24 mouse cellular contexts compared by ENCODE assay signal in the genomic region with DNA sequence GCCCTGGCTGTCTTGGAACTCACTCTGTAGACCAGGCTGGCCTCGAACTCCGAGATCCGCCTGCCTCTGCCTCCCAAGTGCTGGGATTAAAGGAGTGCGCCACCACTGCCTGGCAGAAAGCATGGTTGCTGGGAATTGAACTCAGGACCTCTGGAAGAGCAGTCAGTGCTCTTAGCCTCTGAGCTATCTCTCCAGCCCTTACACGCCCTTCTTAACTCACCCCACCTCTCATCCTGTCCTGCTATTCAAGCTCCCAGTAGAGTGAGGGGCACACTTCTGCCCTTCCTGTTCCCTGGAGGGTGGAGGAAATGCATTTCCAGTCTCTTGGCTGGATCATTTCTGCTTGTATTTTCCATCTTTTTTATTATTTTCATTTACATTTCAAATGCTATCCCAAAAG. TPM values are rescaled to one million over a fixed set of nuclear protein-coding genes. Genes with fewer than 3 reads are reported as not detected.
A peak's percentile ranks its signal among the peaks of the same experiment; 100 is the strongest.
DNase-seq lines count a peak whose midpoint lies in the region; ATAC-seq and TF ChIP-seq lines count a peak whose summit lies in the region.
"Had no signal": no experiment of that assay in that cellular context is flagged by ENCODE, and none has a peak within 500 bp of the region (broad histone marks: within the 10 kb centered on the region; RNA-seq: fewer than 3 reads in every experiment).

No protein-coding gene starts in this region.

- peaks cover 6% of the 10 kb centered on the region; the same call in 1 of the 2 replicates for H3K4me1 ChIP-seq in heart, embryonic 11.5 days (ENCODE audit: control insufficient read depth, insufficient read depth, low read length)
- peaks cover 6% of the 10 kb centered on the region; the same call in 1 of the 2 replicates for H3K4me1 ChIP-seq in liver, postnatal 0 days (ENCODE audit: insufficient read depth)
- no peaks in the 10 kb centered on the region for H3K4me1 ChIP-seq in hindbrain, embryonic 14.5 days (replicated peaks; ENCODE audit: control insufficient read depth, insufficient read depth, low read length)
- H3K4me1 ChIP-seq: embryonic facial prominence, embryonic 15.5 days; forebrain, embryonic 10.5 days; forebrain, embryonic 12.5 days had no signal

- ATAC-seq in heart, embryonic 11.5 days (replicated peaks; ENCODE audit: insufficient number of reproducible peaks, low FRiP score, low TSS enrichment) = no peak
- no peak for ATAC-seq in liver, postnatal 0 days
- no peak for ATAC-seq in hindbrain, embryonic 14.5 days (ENCODE audit: low FRiP score)
- ATAC-seq: forebrain, embryonic 14.5 days; forebrain, embryonic 16.5 days; Patski had no signal

- no peak overlapping the region for H3K9ac ChIP-seq in heart, embryonic 11.5 days (ENCODE audit: low read depth, low read length)
- H3K9ac ChIP-seq in liver, postnatal 0 days (replicated peaks) = no peak overlapping the region
- H3K9ac ChIP-seq in hindbrain, embryonic 14.5 days = no peak overlapping the region
- H3K9ac ChIP-seq: embryonic facial prominence, embryonic 13.5 days; embryonic facial prominence, embryonic 15.5 days; forebrain, embryonic 12.5 days had no signal

- TF ChIP-seq CTCF in liver, postnatal 0 days (IDR thresholded peaks at IDR 0.05; ENCODE audit: low read depth) = no peak

- peak; percentile 79 for DNase-seq in heart, adult 11 months
- peak; percentile 7 for DNase-seq in liver, postnatal 0 days
- DNase-seq in liver = no peak
- DNase-seq in R1 (ENCODE audit: low read depth, low spot score) = peak; percentile 45
- DNase-seq in hindbrain, embryonic 14.5 days (ENCODE audit: low spot score) = no peak
- DNase-seq: adrenal gland, adult 2 months; adrenal gland, postnatal 10 days; adrenal gland, postnatal 25 days; cerebellum, adult 11 months; cerebellum, adult 18-20 months; cerebellum, adult 8-10 months; cerebellum, adult 9-11 months; cerebellum, postnatal 14 days; cerebellum, postnatal 36 days; embryo, embryonic 11 days had no signal

- WGBS in heart, embryonic 11.5 days (ENCODE audit: insufficient replicate concordance) = 92% methylated on average over 5 of the region's 5 CpGs
- WGBS in liver, postnatal 0 days (ENCODE audit: insufficient replicate concordance) = 87% methylated on average over 5 of the region's 5 CpGs
- 87% methylated on average over 5 of the region's 5 CpGs for WGBS in hindbrain, embryonic 14.5 days

- no peaks in the 10 kb centered on the region for H3K9me3 ChIP-seq in heart, embryonic 11.5 days (replicated peaks; ENCODE audit: control insufficient read depth, low read length)
- no peaks in the 10 kb centered on the region for H3K9me3 ChIP-seq in liver, postnatal 0 days (ENCODE audit: low read length)
- no peaks in the 10 kb centered on the region for H3K9me3 ChIP-seq in hindbrain, embryonic 14.5 days (ENCODE audit: control insufficient read depth, low read length)
- H3K9me3 ChIP-seq: embryonic facial prominence, embryonic 13.5 days; embryonic facial prominence, embryonic 15.5 days; forebrain, embryonic 10.5 days; forebrain, embryonic 12.5 days had no signal

- no peak for TF ChIP-seq EP300 in liver, postnatal 0 days (IDR thresholded peaks at IDR 0.05; ENCODE audit: low read depth)

- no peaks in the 10 kb centered on the region for H3K27me3 ChIP-seq in heart, embryonic 11.5 days (ENCODE audit: control insufficient read depth, insufficient read depth, low read length)
- H3K27me3 ChIP-seq in liver, postnatal 0 days (ENCODE audit: insufficient read depth, low read length) = no peaks in the 10 kb centered on the region
- no peaks in the 10 kb centered on the region for H3K27me3 ChIP-seq in hindbrain, embryonic 14.5 days (ENCODE audit: control insufficient read depth, insufficient read depth, low read length)
- H3K27me3 ChIP-seq: embryonic facial prominence, embryonic 13.5 days; embryonic facial prominence, embryonic 15.5 days; forebrain, embryonic 12.5 days; Patski had no signal

- no peak overlapping the region for H3K4me3 ChIP-seq in heart, embryonic 11.5 days (ENCODE audit: low read depth, low read length)
- no peak overlapping the region for H3K4me3 ChIP-seq in liver, postnatal 0 days (ENCODE audit: low read depth, low read length)
- no peak overlapping the region for H3K4me3 ChIP-seq in hindbrain, embryonic 14.5 days (replicated peaks; ENCODE audit: low read length)
- H3K4me3 ChIP-seq: embryonic facial prominence, embryonic 13.5 days; embryonic facial prominence, embryonic 15.5 days; erythroblast, embryonic 14.5 days; forebrain, embryonic 10.5 days; forebrain, embryonic 12.5 days had no signal

- H3K36me3 ChIP-seq in heart, embryonic 11.5 days (ENCODE audit: control insufficient read depth, insufficient read depth, low read length) = peaks cover 55% of the 10 kb centered on the region
- peaks cover 48% of the 10 kb centered on the region for H3K36me3 ChIP-seq in liver, postnatal 0 days (replicated peaks; ENCODE audit: insufficient read depth, low read length)
- H3K36me3 ChIP-seq in hindbrain, embryonic 14.5 days (replicated peaks; ENCODE audit: control insufficient read depth, insufficient read depth) = peaks cover 91% of the 10 kb centered on the region

- H3K4me2 ChIP-seq in heart, embryonic 11.5 days = no peak overlapping the region
- H3K4me2 ChIP-seq in liver, postnatal 0 days (ENCODE audit: low read depth, low read length) = no peak overlapping the region
- H3K4me2 ChIP-seq in hindbrain, embryonic 14.5 days (replicated peaks) = no peak overlapping the region
- H3K4me2 ChIP-seq: embryonic facial prominence, embryonic 13.5 days; embryonic facial prominence, embryonic 15.5 days; forebrain, embryonic 12.5 days had no signal

- H3K27ac ChIP-seq in heart, embryonic 11.5 days (ENCODE audit: low read depth, low read length) = no peak overlapping the region
- H3K27ac ChIP-seq in liver, postnatal 0 days (ENCODE audit: low read depth) = no peak overlapping the region
- no peak overlapping the region for H3K27ac ChIP-seq in hindbrain, embryonic 14.5 days
- H3K27ac ChIP-seq: embryonic facial prominence, embryonic 13.5 days; embryonic facial prominence, embryonic 15.5 days; forebrain, embryonic 10.5 days; forebrain, embryonic 12.5 days had no signal

RNA-seq across cellular contexts. Expression of gene Nedd4, which starts 15.5 kb away (rescaled TPM):
- polyA plus RNA-seq in heart, embryonic 11.5 days (2014; fragmentation: Nextera tagmentation; extraction: Ambion mirVana) = 555 and 667 TPM in 2 replicates
- 56.7 and 70.3 TPM in 2 replicates for polyA plus RNA-seq in liver, postnatal 0 days (2015; fragmentation: Nextera tagmentation; extraction: Ambion mirVana)
- 478 and 513 TPM in 2 replicates for polyA plus RNA-seq in hindbrain, embryonic 14.5 days (2014; fragmentation: Nextera tagmentation; extraction: Ambion mirVana)

Comparison
In these comparisons a context has a peak if more than half of its experiments do, and no peak if none do; other contexts are left out.
1. DNase-seq: peak in heart, adult 11 months (single experiment), liver, postnatal 0 days (single experiment) and R1 (single experiment); none in liver (single experiment) and hindbrain, embryonic 14.5 days (single experiment).